Mouse (Mus musculus) megakaryocyte, embryonic 14.5 days (primary cell): Measurements from ENCODE around the gene Tgfbi. TPM values are rescaled to one million over a fixed set of nuclear protein-coding genes. Genes with fewer than 3 reads are reported as not detected.

ENCODE experiments used
- H3K27me3 ChIP-seq: replicated peaks from 2 replicates; pipeline ENCODE3; 2012; ENCODE audit warnings: inconsistent platforms
- H3K36me3 ChIP-seq: replicated peaks from 2 replicates; pipeline ENCODE3; 2012; ENCODE audit warnings: low read length, inconsistent platforms, mixed read lengths
- H3K4me1 ChIP-seq: 2 replicates; pipeline ENCODE4 v1.6.1; 2012; ENCODE audit warnings: inconsistent platforms
- H3K4me3 ChIP-seq: replicated peaks from 2 replicates; pipeline ENCODE3; 2012; ENCODE audit warnings: moderate library complexity, mild to moderate bottlenecking, inconsistent platforms
- H3K9me3 ChIP-seq: 2 replicates; pipeline ENCODE4 v1.6.1; 2012; ENCODE audit warnings: inconsistent platforms
- FLI1 ChIP-seq: IDR thresholded peaks from 2 replicates; pipeline ENCODE4 v1.6.1; 2012; ENCODE audit warnings: low read length, inconsistent platforms, mixed read lengths
- GATA1 ChIP-seq: IDR thresholded peaks from 3 replicates; pipeline ENCODE4 v1.6.1; 2012; ENCODE audit warnings: mixed read lengths, low read length, inconsistent platforms, borderline replicate concordance
- polyA plus RNA-seq: library from polyadenylated mRNA; stranded (reverse); fragments of >175 nt; gene quantifications from 2 replicates; pipeline ENCODE4 v1.2.3, GENCODE M21; 2012; ENCODE audit warnings: low replicate concordance; ENCODE audit not compliant: insufficient read depth

Gene Tgfbi
- polyA plus RNA-seq, 1 experiment: 7.2 TPM

DNA sequence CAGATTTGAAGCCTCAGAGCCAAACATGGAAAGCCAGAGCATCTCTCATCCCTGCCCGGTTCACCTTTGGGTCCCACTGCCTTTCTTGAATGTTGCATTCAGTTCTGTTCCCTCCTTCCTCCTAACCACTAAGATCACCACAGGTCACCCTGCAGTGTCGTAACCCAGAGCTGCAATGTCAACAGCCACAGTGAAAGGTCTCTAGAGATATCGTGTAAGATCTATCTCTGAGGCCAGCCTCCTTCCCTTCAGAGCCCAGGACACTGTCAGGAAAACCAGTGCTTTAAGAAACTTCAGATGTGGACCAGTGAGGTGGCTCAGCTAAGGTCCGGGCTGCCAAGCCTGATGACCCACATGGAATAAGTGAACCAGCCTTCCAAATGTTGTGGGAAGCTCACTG is 1.8 kb downstream of the Tgfbi start:
- Histone ChIP-seq H3K9me3 (no peaks in the 10 kb centered on the region), H3K27me3 (peaks cover 70% of the 10 kb centered on the region), H3K36me3 (no peaks in the 10 kb centered on the region), H3K4me1 (peaks cover 42% of the 10 kb centered on the region), H3K4me3 (no peak overlapping the region)
- no peak for TF ChIP-seq GATA1
- TF ChIP-seq FLI1: no peak

- Histone ChIP-seq H3K27me3 (peaks cover 65% of the 10 kb centered on the region), H3K36me3 (no peaks in the 10 kb centered on the region), H3K9me3 (no peaks in the 10 kb centered on the region), H3K4me1 (peaks cover 45% of the 10 kb centered on the region), H3K4me3 (peak overlapping the region; percentile 23)
- TF ChIP-seq FLI1 (no peak), GATA1 (no peak)
Measured at GRCm38 (mm10) chr13:56611741-56612140, 2.4 kb downstream of the Tgfbi start.

DNA sequence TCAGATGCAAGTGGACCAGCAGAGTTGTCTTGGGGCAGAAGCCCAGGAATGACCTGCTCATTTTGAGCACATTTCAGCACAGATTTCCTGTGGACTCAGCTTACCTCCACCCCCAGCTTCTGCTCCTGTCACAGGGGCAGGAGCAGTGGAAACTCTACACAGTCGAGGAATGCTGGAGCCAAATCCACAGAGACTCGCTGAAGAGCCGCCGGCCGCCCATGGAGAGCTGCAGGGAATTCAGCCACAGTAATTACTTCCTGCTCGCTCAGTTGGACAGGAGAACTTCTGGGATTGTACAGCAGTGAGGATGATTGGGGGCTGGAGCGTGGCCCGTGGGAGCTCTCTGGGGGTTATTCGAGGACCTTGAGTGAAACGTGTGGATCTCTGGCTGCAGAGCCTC is 3.0 kb downstream of the Tgfbi start:
- no peak for TF ChIP-seq FLI1
- no peak for TF ChIP-seq GATA1
- H3K27me3 ChIP-seq: peaks cover 66% of the 10 kb centered on the region
- H3K9me3 ChIP-seq: no peaks in the 10 kb centered on the region
- no peaks in the 10 kb centered on the region for H3K36me3 ChIP-seq
- H3K4me1 ChIP-seq: peaks cover 45% of the 10 kb centered on the region
- H3K4me3 ChIP-seq: no peak overlapping the region

DNA sequence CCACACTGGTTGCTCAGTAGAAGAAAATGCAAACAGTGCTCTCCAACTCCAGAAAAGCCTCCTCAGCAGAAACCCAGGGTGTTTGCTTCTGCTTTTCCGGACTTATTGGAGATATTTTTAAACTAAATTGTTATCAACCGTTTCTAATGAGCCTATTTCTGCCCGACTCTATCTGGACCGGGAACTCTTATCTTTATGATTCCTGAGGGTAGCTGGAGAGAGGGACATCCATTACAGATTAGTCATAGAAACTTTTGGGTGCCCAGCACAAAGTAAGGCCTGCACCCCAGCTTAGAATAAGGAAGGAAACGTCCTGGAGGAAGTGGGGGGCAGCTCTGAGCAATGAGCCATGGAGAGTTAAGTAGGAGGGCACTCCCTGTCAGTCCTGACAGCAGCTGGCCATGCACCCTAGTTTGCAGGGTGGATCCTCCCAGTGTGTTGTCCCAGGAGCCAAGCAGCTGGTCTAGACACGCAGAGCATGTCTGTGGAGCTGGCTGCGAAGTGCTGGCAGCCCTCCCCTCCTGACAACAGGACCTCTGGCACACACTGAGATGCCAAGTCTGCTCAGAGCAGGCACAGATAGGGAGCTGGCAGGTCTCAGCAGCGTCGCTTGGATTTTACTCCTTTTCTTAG is 4.2 kb downstream of the Tgfbi start:
- no peak for TF ChIP-seq GATA1
- no peak for TF ChIP-seq FLI1
- Histone ChIP-seq H3K36me3 (no peaks in the 10 kb centered on the region), H3K4me1 (peaks cover 45% of the 10 kb centered on the region), H3K27me3 (peaks cover 57% of the 10 kb centered on the region), H3K4me3 (peak overlapping the region; percentile 77), H3K9me3 (no peaks in the 10 kb centered on the region)

DNA sequence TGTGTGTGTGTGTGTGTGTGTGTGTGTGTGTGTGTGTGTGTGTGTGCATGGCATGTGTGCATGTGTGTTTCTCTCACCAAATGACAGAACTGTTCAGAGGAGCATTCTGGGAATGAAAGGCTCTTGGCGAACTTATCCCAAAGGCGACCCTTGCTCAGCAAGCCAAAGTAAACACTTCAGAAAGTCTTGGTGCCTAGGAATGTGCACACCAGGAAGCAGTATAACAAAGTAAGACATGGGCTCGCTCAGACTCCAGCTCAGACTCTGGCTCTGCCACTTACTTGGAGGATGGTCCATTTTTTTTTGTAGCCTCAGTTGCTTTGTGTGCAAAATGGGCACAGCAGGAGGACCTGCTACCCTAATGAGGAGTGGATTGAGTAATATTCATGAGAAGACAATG is 5.4 kb downstream of the Tgfbi start:
- Histone ChIP-seq H3K4me1 (peaks cover 38% of the 10 kb centered on the region), H3K27me3 (peaks cover 44% of the 10 kb centered on the region), H3K4me3 (no peak overlapping the region), H3K9me3 (no peaks in the 10 kb centered on the region), H3K36me3 (no peaks in the 10 kb centered on the region)
- TF ChIP-seq GATA1 (no peak), FLI1 (no peak)

GRCm38 (mm10) chr13:56615223-56615622 is 5.9 kb downstream of the Tgfbi start:
- H3K27me3 ChIP-seq: peaks cover 39% of the 10 kb centered on the region
- H3K36me3 ChIP-seq: no peaks in the 10 kb centered on the region
- peaks cover 34% of the 10 kb centered on the region for H3K4me1 ChIP-seq

GRCm38 (mm10) chr13:56615864-56616263 is 6.5 kb downstream of the Tgfbi start:
- peaks cover 34% of the 10 kb centered on the region for H3K4me1 ChIP-seq
- no peaks in the 10 kb centered on the region for H3K36me3 ChIP-seq
- TF ChIP-seq FLI1: no peak
- TF ChIP-seq GATA1: no peak
- peaks cover 34% of the 10 kb centered on the region for H3K27me3 ChIP-seq
- H3K9me3 ChIP-seq: no peaks in the 10 kb centered on the region
- peak overlapping the region; percentile 76 for H3K4me3 ChIP-seq

More at GRCm38 (mm10) chr13:56615223-56615622, 5.9 kb downstream of the Tgfbi start:
- Histone ChIP-seq H3K9me3 (no peaks in the 10 kb centered on the region), H3K4me3 (no peak overlapping the region)
- no peak for TF ChIP-seq GATA1
- TF ChIP-seq FLI1: no peak

DNA sequence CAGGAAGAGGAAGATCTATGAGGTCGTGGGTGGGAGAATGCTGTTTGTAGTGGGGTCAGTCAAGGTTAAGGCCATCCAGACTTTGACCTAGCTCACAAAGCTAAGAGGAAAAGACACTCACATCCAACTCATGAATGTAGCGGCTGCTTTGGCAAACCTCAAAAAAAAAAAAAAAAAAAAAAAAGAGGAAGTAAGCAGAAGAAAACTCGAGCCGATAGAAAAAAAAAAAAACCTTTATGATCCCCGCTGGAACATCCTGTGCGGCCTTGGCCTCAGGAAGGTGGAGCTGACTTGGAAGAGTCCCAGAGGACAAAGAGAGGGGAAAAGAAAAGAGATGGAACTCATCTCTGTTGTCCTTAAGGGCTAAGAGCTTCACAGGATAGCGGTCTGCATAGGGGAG is 7.1 kb downstream of the Tgfbi start:
- H3K36me3 ChIP-seq: no peaks in the 10 kb centered on the region
- no peaks in the 10 kb centered on the region for H3K9me3 ChIP-seq
- H3K27me3 ChIP-seq: peaks cover 29% of the 10 kb centered on the region
- TF ChIP-seq FLI1 (no peak), GATA1 (no peak)
- peaks cover 34% of the 10 kb centered on the region for H3K4me1 ChIP-seq
- peak overlapping the region; percentile 76 for H3K4me3 ChIP-seq

DNA sequence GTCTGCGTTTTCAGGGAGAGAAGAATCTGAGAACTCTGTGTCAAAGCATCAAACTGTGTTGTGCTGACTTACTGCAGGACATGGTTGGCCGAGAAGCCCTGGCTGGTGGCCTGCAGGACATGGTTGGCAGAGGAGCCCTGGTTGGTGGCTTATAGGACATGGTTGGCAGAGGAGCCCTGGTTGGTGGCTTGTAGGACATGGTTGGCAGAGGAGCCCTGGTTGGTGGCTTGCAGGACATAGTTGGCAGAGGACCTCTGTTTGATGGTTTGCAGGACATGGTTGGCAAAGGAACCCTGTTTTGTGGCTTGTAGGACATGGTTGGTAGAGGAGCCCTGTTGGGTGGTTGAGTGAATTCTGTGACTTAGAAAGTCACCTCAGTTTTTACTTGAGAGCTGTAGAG is 7.9 kb downstream of the Tgfbi start:
- Histone ChIP-seq H3K9me3 (no peaks in the 10 kb centered on the region), H3K4me1 (peaks cover 28% of the 10 kb centered on the region), H3K4me3 (no peak overlapping the region), H3K36me3 (no peaks in the 10 kb centered on the region), H3K27me3 (peaks cover 21% of the 10 kb centered on the region)
- TF ChIP-seq FLI1 (no peak), GATA1 (no peak)

GRCm38 (mm10) chr13:56622201-56622757 is 13.0 kb downstream of the Tgfbi start:
- Histone ChIP-seq H3K36me3 (no peaks in the 10 kb centered on the region), H3K4me3 (no peak overlapping the region), H3K27me3 (peaks cover 22% of the 10 kb centered on the region), H3K4me1 (peaks cover 5% of the 10 kb centered on the region; the same call in 1 of the 2 replicates), H3K9me3 (no peaks in the 10 kb centered on the region)
- no peak for TF ChIP-seq GATA1
- no peak for TF ChIP-seq FLI1
